Mouse (Mus musculus) testis, adult 2 months (tissue): ENCODE data around the gene Ulk4.

Experiments used
- CTCF ChIP-seq: fragments of 200-500 bp; IDR thresholded peaks from 2 replicates; pipeline ENCODE4 v1.5.1; 2012; ENCODE audit warnings: low read depth, mild to moderate bottlenecking, inconsistent platforms, low read length, moderate library complexity; ENCODE audit not compliant: control insufficient read depth, insufficient read depth, insufficient replicate concordance
- POLR2A ChIP-seq: fragments of 200-500 bp; IDR thresholded peaks from 2 replicates; pipeline ENCODE4 v1.6.1; 2012; ENCODE audit warnings: low read depth, mild to moderate bottlenecking, inconsistent platforms, low read length, moderate library complexity; ENCODE audit not compliant: control insufficient read depth

DNA sequence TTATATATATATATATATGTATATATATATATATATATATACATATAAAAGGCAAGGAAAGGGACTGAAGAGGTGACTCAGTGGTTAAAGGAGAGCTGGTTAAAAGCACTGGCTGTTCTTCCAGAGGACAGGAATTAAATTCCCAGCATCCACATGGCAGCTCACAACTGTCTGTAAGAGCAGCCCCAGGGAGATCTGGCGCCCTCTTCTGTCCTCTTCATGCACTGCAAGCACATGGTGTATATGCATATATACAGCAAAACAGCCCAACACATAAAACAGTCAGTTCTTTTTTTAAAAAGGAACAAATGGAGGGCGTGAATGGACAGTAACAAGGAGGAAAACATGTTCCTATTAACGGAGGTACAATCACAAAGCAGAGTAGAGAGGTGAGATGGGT lies 64.7 kb downstream of the Ulk4 start:
- TF ChIP-seq CTCF (peak; percentile 52; the same call in 1 of the 2 replicates), POLR2A (no peak)
